Mouse (Mus musculus) thymus, adult 2 months (tissue): ENCODE data around the gene Necab2.

Experiments used
- CTCF ChIP-seq: fragments of 200-500 bp; IDR thresholded peaks from 2 replicates; pipeline ENCODE4 v1.5.1; 2012; ENCODE audit warnings: mild to moderate bottlenecking, control low read depth, low read length, moderate library complexity, borderline replicate concordance; ENCODE audit not compliant: control insufficient read depth, poor library complexity, insufficient read depth; ENCODE audit errors: extremely low read depth
- POLR2A ChIP-seq: fragments of 200-500 bp; IDR thresholded peaks from 2 replicates; pipeline ENCODE4 v1.6.1; 2012; ENCODE audit warnings: mild to moderate bottlenecking, low read length, control low read depth, moderate library complexity; ENCODE audit not compliant: control insufficient read depth, poor library complexity, insufficient read depth; ENCODE audit errors: extremely low read depth

- TF ChIP-seq CTCF (no peak), POLR2A (no peak)
These were observed 7.1 kb upstream of the Necab2 start for GRCm38 (mm10) chr8:119439424-119439823.
